Mouse (Mus musculus) CD8-positive naive resting alpha-beta T cell, adult 2 months (primary cell): ENCODE data around the gene Hoxd8.

Experiments
- DNase-seq, 2 experiments: peaks; one replicate each; pipeline ENCODE4 v3.0.0; 2022; ENCODE audit warnings: low read depth in 2 of 2, low spot score in 2 of 2

Hoxd8 gene

DNA sequence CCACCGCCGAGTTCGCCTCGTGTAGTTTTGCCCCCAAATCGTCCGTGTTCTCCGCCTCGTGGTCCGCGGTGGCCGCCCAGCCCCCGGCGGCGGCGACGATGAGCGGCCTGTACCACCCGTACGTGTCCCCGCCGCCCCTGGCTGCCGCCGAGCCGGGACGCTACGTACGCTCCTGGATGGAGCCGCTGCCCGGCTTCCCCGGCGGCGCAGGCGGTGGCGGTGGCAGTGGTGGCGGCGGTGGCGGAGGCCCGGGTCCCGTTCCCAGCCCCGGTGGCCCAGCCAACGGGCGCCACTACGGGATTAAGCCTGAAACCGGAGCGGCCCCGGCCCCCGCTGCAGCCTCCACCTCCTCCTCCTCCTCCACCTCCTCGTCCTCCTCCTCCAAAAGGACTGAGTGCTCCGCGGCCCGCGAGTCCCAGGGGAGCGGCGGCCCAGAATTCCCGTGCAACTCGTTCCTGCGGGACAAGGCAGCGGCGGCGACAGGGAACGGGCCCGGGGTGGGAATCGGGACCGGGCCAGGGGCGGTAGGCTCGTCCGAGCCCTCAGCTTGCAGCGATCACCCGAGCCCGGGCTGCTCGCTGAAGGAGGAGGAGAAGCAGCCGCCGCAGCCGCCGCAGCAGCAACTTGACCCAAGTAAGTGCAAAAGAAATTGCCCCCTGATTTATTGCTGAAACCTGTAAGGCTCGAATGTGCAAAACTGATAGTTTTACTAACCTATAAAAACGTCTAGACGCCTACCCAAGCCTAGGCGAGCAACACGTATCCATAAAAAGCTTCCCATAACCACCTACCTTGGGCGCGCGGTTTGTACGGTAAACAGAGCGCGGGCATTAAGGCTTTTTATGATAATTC is 6.0 kb upstream of the Hoxd8 start:
- no peak for DNase-seq

DNA sequence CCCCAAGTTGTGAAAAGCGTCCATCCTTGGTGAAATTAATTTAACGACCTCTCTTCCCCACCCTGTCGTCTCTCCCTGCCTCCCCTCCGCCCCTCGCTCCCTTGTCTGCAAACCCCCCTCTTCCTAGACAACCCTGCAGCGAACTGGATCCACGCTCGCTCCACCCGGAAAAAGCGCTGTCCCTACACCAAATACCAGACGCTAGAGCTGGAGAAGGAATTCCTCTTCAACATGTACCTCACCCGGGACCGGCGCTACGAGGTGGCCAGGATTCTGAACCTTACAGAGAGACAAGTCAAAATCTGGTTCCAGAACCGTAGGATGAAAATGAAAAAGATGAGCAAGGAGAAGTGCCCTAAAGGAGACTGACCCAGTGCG is 5.4 kb upstream of the Hoxd8 start:
- no peak for DNase-seq

DNA sequence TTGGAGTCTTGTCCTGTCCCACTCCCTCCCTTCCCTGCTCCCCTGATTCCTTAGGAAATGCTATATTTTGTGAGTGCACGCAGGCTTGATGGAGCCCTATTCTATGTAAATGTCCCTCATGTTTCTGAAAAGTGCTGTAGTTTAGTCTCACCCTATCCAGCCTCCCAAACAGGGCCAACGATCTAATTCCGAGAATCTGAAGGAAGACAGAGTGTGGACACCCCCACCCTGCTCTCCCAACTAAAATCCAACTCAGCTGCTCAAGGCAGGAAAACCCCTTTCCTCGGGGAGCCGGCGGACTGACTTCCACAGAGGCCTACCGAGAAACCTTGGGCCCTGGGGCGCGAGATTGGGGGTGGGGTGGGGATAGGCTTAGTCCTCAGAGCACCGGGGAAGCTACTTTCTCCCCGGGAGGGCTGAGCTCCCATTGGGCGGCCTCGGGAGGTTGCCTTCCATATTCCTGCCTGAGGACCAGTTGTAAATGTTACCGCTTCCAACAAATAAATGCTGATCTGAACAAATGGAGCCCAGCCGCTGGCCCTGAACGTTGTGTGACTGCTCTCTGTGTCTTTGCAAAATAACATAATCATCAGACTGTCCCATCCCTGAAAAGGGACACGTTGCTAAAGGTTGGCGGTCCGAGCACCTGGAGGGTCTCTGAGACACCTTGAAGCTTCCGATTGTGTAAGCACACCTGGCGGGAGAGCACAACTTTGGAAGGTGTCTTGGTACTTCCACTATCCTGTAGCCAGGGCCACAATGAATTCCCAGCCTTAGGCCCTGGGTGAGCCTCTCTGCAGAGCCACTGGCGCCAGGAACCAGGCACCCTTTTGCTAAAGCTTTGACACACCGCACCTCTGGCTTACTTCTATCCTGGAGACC is 4.5 kb upstream of the Hoxd8 start:
- DNase-seq = no peak

GRCm38 (mm10) chr2:74700546-74701112 is 3.8 kb upstream of the Hoxd8 start:
- no peak for DNase-seq

DNA sequence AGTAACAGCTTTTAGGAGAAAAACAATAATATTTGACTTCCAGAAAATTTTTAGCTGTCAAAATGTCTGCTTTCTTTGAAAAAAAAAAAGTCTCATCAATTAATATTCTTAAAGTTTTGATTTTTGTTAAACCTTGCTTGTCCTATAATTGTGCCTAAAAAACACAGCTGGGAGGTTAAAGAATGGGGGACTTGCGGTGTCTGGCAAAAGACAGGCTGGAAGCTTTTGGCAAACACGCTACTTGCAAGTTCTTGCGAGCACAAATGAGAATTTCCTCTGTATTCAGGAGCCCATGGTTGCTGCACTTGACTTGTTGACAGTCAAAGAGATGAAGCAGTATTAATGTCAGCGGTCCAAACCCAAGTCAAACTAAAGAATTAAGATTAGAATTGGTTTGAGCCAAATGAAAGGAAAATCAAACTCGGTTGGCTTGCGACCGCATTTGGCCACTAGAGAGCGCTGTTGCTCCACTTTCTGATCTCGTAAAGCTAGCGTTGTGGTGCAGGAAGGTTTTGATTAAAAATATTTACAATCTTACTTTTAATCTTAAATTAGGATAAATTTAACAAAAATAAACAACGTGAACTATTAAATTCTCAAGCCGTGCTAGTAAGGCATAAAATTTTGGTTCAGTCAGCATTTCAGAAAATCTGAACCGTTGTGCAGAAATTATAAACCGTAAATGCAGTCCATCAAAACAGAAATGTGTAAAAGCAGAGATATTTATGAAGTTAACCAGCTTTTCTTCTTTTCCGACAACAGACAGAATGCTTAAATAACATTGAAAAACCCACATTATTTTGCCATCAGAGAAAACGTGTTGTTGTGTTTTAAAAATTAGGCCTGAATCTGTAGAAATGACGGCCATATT is 2.2 kb upstream of the Hoxd8 start:
- DNase-seq = peak; percentile 52 to 67

DNA sequence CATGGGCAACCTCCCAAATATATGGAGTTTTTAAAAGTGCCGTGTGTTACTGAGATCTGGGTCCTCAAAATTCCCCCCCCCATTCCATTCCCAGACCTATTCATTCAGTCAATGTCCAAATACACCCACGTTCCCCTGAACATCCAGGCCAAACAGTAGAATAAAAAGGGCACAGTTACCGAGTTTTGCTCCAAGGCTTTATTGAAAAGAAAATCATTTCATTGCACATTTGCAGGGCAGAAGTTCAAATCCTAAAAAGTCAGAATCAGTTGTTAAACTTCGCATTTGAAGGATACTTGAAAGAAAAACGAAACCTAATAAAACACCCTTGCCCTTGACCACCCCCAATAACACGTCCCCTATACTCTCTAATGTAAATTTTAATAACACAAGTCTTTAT is 1.6 kb upstream of the Hoxd8 start:
- no peak for DNase-seq

DNA sequence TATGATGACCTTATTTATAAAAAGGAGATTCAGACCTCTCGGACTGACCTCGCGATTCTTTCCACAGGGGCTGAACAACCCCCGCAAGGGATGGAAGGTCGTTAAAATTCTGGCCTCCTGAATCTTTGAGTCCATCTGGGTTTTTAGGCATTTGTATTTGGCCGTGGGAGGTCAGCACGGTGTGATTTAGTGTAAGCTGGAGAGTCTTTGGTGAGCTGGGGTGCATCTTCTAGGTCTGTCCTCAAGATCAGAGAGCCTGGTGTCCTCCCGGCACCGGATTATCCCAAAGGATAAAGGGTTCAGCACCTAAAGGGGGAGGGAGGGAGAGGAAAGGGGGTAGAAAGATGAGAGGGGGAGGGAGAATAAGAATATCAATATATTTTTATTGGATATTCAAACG is 1.1 kb upstream of the Hoxd8 start:
- no peak for DNase-seq

- no peak for DNase-seq
Observed at GRCm38 (mm10) chr2:74703720-74704392, 559 bp upstream of the Hoxd8 start.

DNA sequence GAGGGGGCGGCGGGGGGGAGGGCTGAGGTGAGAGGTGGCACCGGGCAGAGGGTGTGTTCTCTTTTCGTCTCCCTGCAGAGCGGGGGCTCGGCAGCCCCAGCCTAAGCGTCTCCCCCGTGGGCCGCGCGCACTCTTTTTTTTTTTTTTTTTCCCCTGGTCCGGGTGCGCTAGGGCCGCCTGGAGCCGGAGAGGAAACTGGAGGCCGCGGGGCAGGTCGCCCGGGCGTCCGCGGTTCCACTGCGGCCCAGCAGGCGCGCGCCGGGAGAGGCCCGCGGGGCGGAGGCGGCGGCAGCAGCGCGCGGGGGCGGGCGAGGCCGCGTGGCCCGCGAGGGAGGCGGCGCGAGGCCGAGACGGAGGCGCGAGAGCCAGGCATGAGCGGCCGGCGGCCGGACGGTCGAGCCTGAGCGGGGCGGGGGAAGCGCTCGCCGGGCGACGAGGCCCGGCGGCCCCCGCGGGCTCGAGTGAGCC is 618 bp downstream of the Hoxd8 start:
- no peak for DNase-seq

- DNase-seq = no peak
Observed at GRCm38 (mm10) chr2:74705467-74706089, 1.2 kb downstream of the Hoxd8 start.

DNA sequence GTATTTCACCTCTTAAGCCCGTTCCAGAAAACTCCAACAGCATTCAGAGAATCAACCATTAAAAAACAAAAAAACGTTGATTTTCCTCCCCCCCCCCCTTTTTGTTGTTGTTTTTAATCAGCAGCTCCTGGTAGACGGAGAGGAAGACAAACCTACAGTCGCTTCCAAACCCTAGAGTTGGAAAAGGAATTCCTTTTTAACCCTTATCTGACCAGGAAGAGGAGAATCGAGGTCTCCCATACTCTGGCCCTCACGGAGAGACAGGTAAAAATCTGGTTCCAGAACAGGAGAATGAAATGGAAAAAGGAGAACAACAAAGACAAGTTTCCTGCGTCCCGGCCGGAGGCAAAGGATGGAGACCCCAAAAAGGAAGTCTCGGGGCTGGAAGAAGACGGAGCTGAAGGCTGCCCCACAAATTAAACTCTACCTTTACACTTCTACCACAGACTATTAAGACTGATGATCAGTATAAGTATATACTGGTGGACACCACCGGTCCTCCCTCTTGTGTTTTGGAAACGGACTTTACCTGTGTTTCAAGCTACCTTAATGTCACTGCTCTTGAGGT is 2.1 kb downstream of the Hoxd8 start:
- DNase-seq = no peak

DNA sequence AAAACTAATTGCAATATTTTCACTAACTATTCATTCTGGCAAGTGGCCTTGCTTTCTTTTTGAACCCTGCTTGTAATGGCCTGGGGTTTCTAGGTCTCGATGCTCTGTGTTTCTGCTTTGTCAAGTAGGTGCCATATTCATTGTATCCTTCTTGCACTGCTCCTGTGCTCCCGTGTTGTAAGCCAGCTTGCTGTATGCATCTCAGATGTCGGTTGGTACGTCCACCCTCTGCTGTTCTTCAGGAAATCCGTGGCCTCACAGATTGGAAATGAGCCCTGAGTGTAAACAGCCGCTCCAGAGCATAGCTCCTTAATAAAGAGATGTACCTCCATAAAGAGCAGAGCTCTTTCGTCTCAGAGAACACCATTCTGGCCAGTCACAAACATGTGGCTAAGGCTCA is 3.2 kb downstream of the Hoxd8 start:
- no peak for DNase-seq

- DNase-seq = no peak
Observed at GRCm38 (mm10) chr2:74708676-74709075, 4.3 kb downstream of the Hoxd8 start.

DNA sequence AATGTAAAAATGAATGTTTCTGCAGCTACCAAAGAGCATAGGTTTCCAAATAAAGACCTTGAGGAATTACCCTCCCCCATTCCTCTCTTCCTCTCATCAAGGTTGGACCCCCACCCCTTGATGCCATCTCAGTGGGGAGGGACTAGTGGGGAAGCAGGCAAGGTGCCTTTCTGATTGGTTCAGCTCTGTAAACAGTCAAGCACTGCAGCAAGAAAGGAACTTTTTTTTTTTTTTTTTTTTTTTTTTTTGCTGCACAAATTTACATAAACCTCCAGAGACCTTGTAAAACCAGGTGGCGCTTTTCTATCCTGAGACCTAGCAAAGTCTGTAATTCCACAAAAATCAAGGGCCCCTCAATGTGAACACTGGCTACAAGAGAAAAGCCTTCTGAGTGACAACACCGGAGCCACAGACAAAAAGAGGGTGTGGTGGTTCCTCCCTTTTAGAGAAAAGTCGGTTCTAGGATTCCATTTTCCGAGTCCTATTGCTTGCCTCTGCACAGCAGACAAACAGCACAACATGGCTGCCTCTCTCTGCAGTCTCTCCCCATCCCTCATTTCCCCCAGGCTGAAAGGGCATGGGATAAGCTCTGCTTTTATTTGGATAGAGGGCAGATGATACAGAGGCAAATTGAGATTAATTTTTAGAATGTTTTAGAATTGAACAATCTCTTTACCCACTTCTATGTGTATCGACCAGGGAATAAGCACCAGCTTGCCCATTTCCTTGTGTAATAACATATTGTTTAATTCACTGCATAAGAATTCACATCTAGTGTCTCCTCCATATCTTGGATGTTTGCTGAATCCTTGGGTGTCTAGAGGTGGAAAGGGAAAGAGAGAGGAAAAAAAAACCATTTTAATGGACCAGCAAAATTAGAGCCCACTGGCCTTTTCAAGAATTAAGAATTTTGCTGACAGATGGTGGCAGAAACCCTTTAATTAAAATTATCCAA is 5.3 kb downstream of the Hoxd8 start:
- no peak for DNase-seq

DNA sequence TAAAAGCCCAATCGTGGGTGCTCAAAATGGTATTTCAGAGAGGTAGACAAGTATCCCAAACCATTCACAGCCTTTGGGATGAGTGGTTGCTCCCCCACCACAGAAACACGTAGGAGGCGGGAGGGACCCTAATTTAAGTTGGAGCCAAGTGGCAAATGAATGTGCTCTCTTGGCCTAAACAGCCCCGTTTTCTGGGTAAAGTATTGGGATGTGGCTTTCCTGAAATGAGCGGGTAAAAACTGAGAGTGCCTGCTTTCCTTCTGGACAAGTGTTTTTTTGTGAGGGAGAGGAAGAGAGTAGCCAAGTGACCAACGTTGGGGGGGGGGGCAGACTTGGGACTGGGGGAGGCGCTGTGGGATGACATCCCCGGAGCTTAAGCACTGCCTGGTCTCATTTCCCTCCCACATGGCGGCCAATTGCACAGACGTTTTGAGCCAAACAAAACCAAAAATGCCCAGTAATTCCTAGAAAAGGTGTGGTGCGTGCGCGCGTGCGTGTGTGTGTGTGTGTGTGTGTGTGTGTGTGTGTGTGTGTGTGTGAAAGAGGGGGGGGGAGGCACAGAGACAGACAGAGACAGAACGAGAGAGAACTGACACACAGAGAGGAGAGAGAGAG is 6.6 kb downstream of the Hoxd8 start:
- no peak for DNase-seq

GRCm38 (mm10) chr2:74711721-74712621 is 7.6 kb downstream of the Hoxd8 start, which contains the start of the genes Hoxd3 and Hoxd4:
Gene Hoxd3 (plus strand): TSS chr2:74711927.
Gene Hoxd4 (plus strand): TSS chr2:74711929.
- DNase-seq = no peak
